Mouse (Mus musculus): ENCODE data around the gene Hmgcr. TPM values are rescaled to one million over a fixed set of nuclear protein-coding genes. Genes with fewer than 3 reads are reported as not detected.

The Hmgcr gene
- polyA plus RNA-seq, 1 experiment from 2014 or later: 101 TPM

GRCm38 (mm10) chr13:96660095-96660860 lies 10.5 kb downstream of the Hmgcr start:
- no peak overlapping the region for H3K4me2 ChIP-seq (replicated peaks; ENCODE audit: low read depth, low read length)
- no peaks in the 10 kb centered on the region for H3K9me3 ChIP-seq (ENCODE audit: control insufficient read depth, low read depth, low read length)
- no peak overlapping the region for H3K27ac ChIP-seq (ENCODE audit: low read length)
- no peak overlapping the region for H3K9ac ChIP-seq (replicated peaks; ENCODE audit: low read depth, low read length)
- H3K4me1 ChIP-seq (ENCODE audit: control insufficient read depth, insufficient read depth, low read length): no peaks in the 10 kb centered on the region
- H3K4me3 ChIP-seq (ENCODE audit: low read depth, low read length): no peak overlapping the region
- H3K36me3 ChIP-seq (ENCODE audit: control insufficient read depth, insufficient read depth, low read length): peaks cover 89% of the 10 kb centered on the region
- no peak for ATAC-seq (ENCODE audit: insufficient number of reproducible peaks, insufficient read depth, low FRiP score, low read depth)
- WGBS: 75% methylated on average over 10 of the region's 10 CpGs
- H3K27me3 ChIP-seq (ENCODE audit: control insufficient read depth, insufficient read depth, low read length): no peaks in the 10 kb centered on the region

- ATAC-seq (ENCODE audit: insufficient number of reproducible peaks, insufficient read depth, low FRiP score, low read depth): no peak
- Histone ChIP-seq H3K9me3 (ENCODE audit: control insufficient read depth, low read depth, low read length) (no peaks in the 10 kb centered on the region), H3K36me3 (ENCODE audit: control insufficient read depth, insufficient read depth, low read length) (peaks cover 89% of the 10 kb centered on the region), H3K9ac (replicated peaks; ENCODE audit: low read depth, low read length) (no peak overlapping the region), H3K4me3 (ENCODE audit: low read depth, low read length) (no peak overlapping the region), H3K4me1 (ENCODE audit: control insufficient read depth, insufficient read depth, low read length) (no peaks in the 10 kb centered on the region), H3K4me2 (replicated peaks; ENCODE audit: low read depth, low read length) (no peak overlapping the region), H3K27ac (ENCODE audit: low read length) (no peak overlapping the region), H3K27me3 (ENCODE audit: control insufficient read depth, insufficient read depth, low read length) (no peaks in the 10 kb centered on the region)
- WGBS: 91% methylated on average over 7 of the region's 7 CpGs
Observed at GRCm38 (mm10) chr13:96658936-96659335, 11.8 kb downstream of the Hmgcr start.

- no peak overlapping the region for H3K9ac ChIP-seq (replicated peaks; ENCODE audit: low read depth, low read length)
- ATAC-seq (ENCODE audit: insufficient number of reproducible peaks, insufficient read depth, low FRiP score, low read depth): no peak
Observed at GRCm38 (mm10) chr13:96656673-96657072, 14.1 kb downstream of the Hmgcr start.

GRCm38 (mm10) chr13:96653041-96653440 lies 17.7 kb downstream of the Hmgcr start:
- Histone ChIP-seq H3K4me3 (ENCODE audit: low read depth, low read length) (no peak overlapping the region), H3K9ac (replicated peaks; ENCODE audit: low read depth, low read length) (no peak overlapping the region), H3K27ac (ENCODE audit: low read length) (no peak overlapping the region), H3K36me3 (ENCODE audit: control insufficient read depth, insufficient read depth, low read length) (peaks cover 88% of the 10 kb centered on the region), H3K4me2 (replicated peaks; ENCODE audit: low read depth, low read length) (no peak overlapping the region), H3K4me1 (ENCODE audit: control insufficient read depth, insufficient read depth, low read length) (no peaks in the 10 kb centered on the region), H3K9me3 (ENCODE audit: control insufficient read depth, low read depth, low read length) (no peaks in the 10 kb centered on the region), H3K27me3 (ENCODE audit: control insufficient read depth, insufficient read depth, low read length) (no peaks in the 10 kb centered on the region)
- no peak for ATAC-seq (ENCODE audit: insufficient number of reproducible peaks, insufficient read depth, low FRiP score, low read depth)
- WGBS: 83% methylated on average over 9 of the region's 9 CpGs

More at GRCm38 (mm10) chr13:96656673-96657072, 14.1 kb downstream of the Hmgcr start:
- Histone ChIP-seq H3K9me3 (ENCODE audit: control insufficient read depth, low read depth, low read length) (no peaks in the 10 kb centered on the region), H3K36me3 (ENCODE audit: control insufficient read depth, insufficient read depth, low read length) (peaks cover 86% of the 10 kb centered on the region), H3K27ac (ENCODE audit: low read length) (no peak overlapping the region), H3K4me1 (ENCODE audit: control insufficient read depth, insufficient read depth, low read length) (no peaks in the 10 kb centered on the region), H3K4me2 (replicated peaks; ENCODE audit: low read depth, low read length) (no peak overlapping the region), H3K4me3 (ENCODE audit: low read depth, low read length) (no peak overlapping the region), H3K27me3 (ENCODE audit: control insufficient read depth, insufficient read depth, low read length) (no peaks in the 10 kb centered on the region)
- 71% methylated on average over 1 of the region's 1 CpGs for WGBS

GRCm38 (mm10) chr13:96645822-96646221 lies 24.9 kb downstream of the Hmgcr start:
- ATAC-seq (ENCODE audit: insufficient number of reproducible peaks, insufficient read depth, low FRiP score, low read depth): no peak
- Histone ChIP-seq H3K4me1 (ENCODE audit: control insufficient read depth, insufficient read depth, low read length) (no peaks in the 10 kb centered on the region), H3K27ac (ENCODE audit: low read length) (no peak overlapping the region), H3K36me3 (ENCODE audit: control insufficient read depth, insufficient read depth, low read length) (peaks cover 25% of the 10 kb centered on the region), H3K4me2 (replicated peaks; ENCODE audit: low read depth, low read length) (no peak overlapping the region), H3K9ac (replicated peaks; ENCODE audit: low read depth, low read length) (no peak overlapping the region), H3K9me3 (ENCODE audit: control insufficient read depth, low read depth, low read length) (no peaks in the 10 kb centered on the region), H3K4me3 (ENCODE audit: low read depth, low read length) (no peak overlapping the region), H3K27me3 (ENCODE audit: control insufficient read depth, insufficient read depth, low read length) (no peaks in the 10 kb centered on the region)
- WGBS: 69% methylated on average over 5 of the region's 5 CpGs

- H3K4me3 ChIP-seq (ENCODE audit: low read depth, low read length): no peak overlapping the region
- H3K4me1 ChIP-seq (ENCODE audit: control insufficient read depth, insufficient read depth, low read length): no peaks in the 10 kb centered on the region
- no peaks in the 10 kb centered on the region for H3K27me3 ChIP-seq (ENCODE audit: control insufficient read depth, insufficient read depth, low read length)
- WGBS: 71% methylated on average over 2 of the region's 2 CpGs
- ATAC-seq (ENCODE audit: insufficient number of reproducible peaks, insufficient read depth, low FRiP score, low read depth): no peak
- H3K9me3 ChIP-seq (ENCODE audit: control insufficient read depth, low read depth, low read length): no peaks in the 10 kb centered on the region
- H3K9ac ChIP-seq (replicated peaks; ENCODE audit: low read depth, low read length): no peak overlapping the region
- H3K27ac ChIP-seq (ENCODE audit: low read length): no peak overlapping the region
- H3K36me3 ChIP-seq (ENCODE audit: control insufficient read depth, insufficient read depth, low read length): peaks cover 14% of the 10 kb centered on the region
- H3K4me2 ChIP-seq (replicated peaks; ENCODE audit: low read depth, low read length): no peak overlapping the region
Observed at GRCm38 (mm10) chr13:96644168-96644567, 26.6 kb downstream of the Hmgcr start.

GRCm38 (mm10) chr13:96630396-96630795 lies 40.3 kb downstream of the Hmgcr start:
- WGBS: 93% methylated on average over 4 of the region's 4 CpGs
- no peaks in the 10 kb centered on the region for H3K9me3 ChIP-seq (ENCODE audit: control insufficient read depth, low read depth, low read length)
- peaks cover 26% of the 10 kb centered on the region for H3K36me3 ChIP-seq (ENCODE audit: control insufficient read depth, insufficient read depth, low read length)
- H3K4me1 ChIP-seq (ENCODE audit: control insufficient read depth, insufficient read depth, low read length): no peaks in the 10 kb centered on the region
- no peak overlapping the region for H3K4me2 ChIP-seq (replicated peaks; ENCODE audit: low read depth, low read length)
- no peak overlapping the region for H3K9ac ChIP-seq (replicated peaks; ENCODE audit: low read depth, low read length)
- H3K27me3 ChIP-seq (ENCODE audit: control insufficient read depth, insufficient read depth, low read length): no peaks in the 10 kb centered on the region
- ATAC-seq (ENCODE audit: insufficient number of reproducible peaks, insufficient read depth, low FRiP score, low read depth): no peak
- H3K4me3 ChIP-seq (ENCODE audit: low read depth, low read length): no peak overlapping the region
- no peak overlapping the region for H3K27ac ChIP-seq (ENCODE audit: low read length)

GRCm38 (mm10) chr13:96620891-96621290 lies 49.8 kb downstream of the Hmgcr start:
- no peak for ATAC-seq (ENCODE audit: insufficient number of reproducible peaks, insufficient read depth, low FRiP score, low read depth)
- Histone ChIP-seq H3K4me2 (replicated peaks; ENCODE audit: low read depth, low read length) (no peak overlapping the region), H3K9ac (replicated peaks; ENCODE audit: low read depth, low read length) (no peak overlapping the region), H3K4me3 (ENCODE audit: low read depth, low read length) (no peak overlapping the region), H3K4me1 (ENCODE audit: control insufficient read depth, insufficient read depth, low read length) (no peaks in the 10 kb centered on the region), H3K9me3 (ENCODE audit: control insufficient read depth, low read depth, low read length) (no peaks in the 10 kb centered on the region), H3K36me3 (ENCODE audit: control insufficient read depth, insufficient read depth, low read length) (peaks cover 11% of the 10 kb centered on the region), H3K27me3 (ENCODE audit: control insufficient read depth, insufficient read depth, low read length) (no peaks in the 10 kb centered on the region), H3K27ac (ENCODE audit: low read length) (no peak overlapping the region)
- 33% methylated on average over 1 of the region's 1 CpGs for WGBS

GRCm38 (mm10) chr13:96614615-96615014 lies 56.1 kb downstream of the Hmgcr start:
- no peaks in the 10 kb centered on the region for H3K27me3 ChIP-seq (ENCODE audit: control insufficient read depth, insufficient read depth, low read length)
- peaks cover 12% of the 10 kb centered on the region; the same call in 1 of the 2 replicates for H3K36me3 ChIP-seq (ENCODE audit: control insufficient read depth, insufficient read depth, low read length)
- no peaks in the 10 kb centered on the region for H3K4me1 ChIP-seq (ENCODE audit: control insufficient read depth, insufficient read depth, low read length)
- H3K4me3 ChIP-seq (ENCODE audit: low read depth, low read length): no peak overlapping the region
- H3K9me3 ChIP-seq (ENCODE audit: control insufficient read depth, low read depth, low read length): no peaks in the 10 kb centered on the region
- H3K4me2 ChIP-seq (replicated peaks; ENCODE audit: low read depth, low read length): no peak overlapping the region
- H3K27ac ChIP-seq (ENCODE audit: low read length): no peak overlapping the region
- no peak for ATAC-seq (ENCODE audit: insufficient number of reproducible peaks, insufficient read depth, low FRiP score, low read depth)
- no peak overlapping the region for H3K9ac ChIP-seq (replicated peaks; ENCODE audit: low read depth, low read length)
- WGBS: 82% methylated on average over 3 of the region's 3 CpGs

Measured in stomach, embryonic 14.5 days (tissue).